Mouse (Mus musculus) myocyte (in vitro differentiated cells): ENCODE results near the gene Ddx41. TPM values are rescaled to one million over a fixed set of nuclear protein-coding genes. Genes with fewer than 3 reads are reported as not detected.
"Not testable (repeated sequence)": the region's sequence is repeated elsewhere in the genome, so short reads cannot be mapped to it uniquely, and the experiment has no call there.

Source experiments
- H3K27me3 ChIP-seq: one replicate; pipeline ENCODE4 v1.6.1; 2011; ENCODE audit not compliant: control insufficient read depth, insufficient read depth, insufficient read length
- H3K36me3 ChIP-seq: one replicate; pipeline ENCODE4 v1.6.1; 2011; ENCODE audit not compliant: control insufficient read depth, insufficient read depth
- H3K4me2 ChIP-seq: one replicate; pipeline ENCODE4 v1.6.1; 2011; ENCODE audit warnings: low read depth, control low read depth
- H3K4me3 ChIP-seq: one replicate; pipeline ENCODE4 v1.5.1; 2011; ENCODE audit warnings: mild to moderate bottlenecking, control low read depth, moderate library complexity
- H3K79me2 ChIP-seq: one replicate; pipeline ENCODE4 v1.6.1; 2011; ENCODE audit not compliant: control insufficient read depth, insufficient read depth
- H3ac ChIP-seq: one replicate; pipeline ENCODE4 v1.6.1; 2011; ENCODE audit not compliant: control insufficient read depth, insufficient read length
- CEBPB ChIP-seq: IDR thresholded peaks from 2 replicates; pipeline ENCODE4 v1.6.1; 2011; ENCODE audit warnings: mild to moderate bottlenecking, moderate library complexity; ENCODE audit not compliant: poor library complexity, insufficient read depth, severe bottlenecking
- E2F4 ChIP-seq: IDR thresholded peaks from one replicate; pipeline ENCODE4 v1.6.1; 2011; ENCODE audit warnings: mild to moderate bottlenecking, control low read depth, moderate library complexity; ENCODE audit not compliant: insufficient read depth
- MAX ChIP-seq: IDR thresholded peaks from one replicate; pipeline ENCODE4 v1.6.1; 2011; ENCODE audit warnings: low read depth, mild to moderate bottlenecking, control low read depth
- MYOD1 ChIP-seq, 3 experiments: IDR thresholded peaks; one replicate each; pipeline ENCODE4 v1.6.1; 2011; ENCODE audit warnings: control low read depth in 2 of 3, low read depth in 2 of 3, mild to moderate bottlenecking in 2 of 3, moderate library complexity in 1 of 3; ENCODE audit not compliant: insufficient read length in 2 of 3, control insufficient read depth in 1 of 3
- MYOG ChIP-seq, 3 experiments: IDR thresholded peaks; one replicate each; pipeline ENCODE4 v1.6.1; 2011; ENCODE audit warnings: control low read depth in 2 of 3, low read depth in 2 of 3, mild to moderate bottlenecking in 2 of 3; ENCODE audit not compliant: insufficient read length in 2 of 3, control insufficient read depth in 1 of 3, insufficient read depth in 1 of 3
- POLR2A ChIP-seq: IDR thresholded peaks from one replicate; pipeline ENCODE4 v1.6.1; 2011; ENCODE audit warnings: low read depth, mild to moderate bottlenecking, control low read depth, moderate library complexity; ENCODE audit not compliant: insufficient read length
- POLR2AphosphoS2 ChIP-seq: IDR thresholded peaks from one replicate; pipeline ENCODE4 v1.6.1; 2011; ENCODE audit warnings: low read depth, control low read depth; ENCODE audit not compliant: insufficient read length
- REST ChIP-seq: IDR thresholded peaks from one replicate; pipeline ENCODE4 v1.6.1; 2011; ENCODE audit warnings: mild to moderate bottlenecking, control low read depth, moderate library complexity; ENCODE audit not compliant: insufficient read depth, insufficient read length
- SRF ChIP-seq: IDR thresholded peaks from one replicate; pipeline ENCODE4 v1.6.1; 2011; ENCODE audit warnings: low read depth; ENCODE audit not compliant: control insufficient read depth, insufficient read length
- TCF12 ChIP-seq: IDR thresholded peaks from one replicate; pipeline ENCODE4 v1.6.1; 2011; ENCODE audit warnings: mild to moderate bottlenecking, control low read depth; ENCODE audit not compliant: poor library complexity, insufficient read depth, severe bottlenecking
- TCF3 ChIP-seq: IDR thresholded peaks from one replicate; pipeline ENCODE4 v1.6.1; 2011; ENCODE audit warnings: low read depth, control low read depth; ENCODE audit not compliant: insufficient read length
- USF1 ChIP-seq: IDR thresholded peaks from one replicate; pipeline ENCODE4 v1.6.1; 2011; ENCODE audit warnings: low read depth, mild to moderate bottlenecking, control low read depth, moderate library complexity
- polyA plus RNA-seq: library from polyadenylated mRNA; unstranded; fragments of >200 nt; fragmentation: generic; extraction: Trizol; gene quantifications from one replicate; pipeline ENCODE4 v1.2.1, GENCODE M21; 2012; ENCODE audit warnings: missing spikeins

Gene Ddx41
- polyA plus RNA-seq, result 33.3 TPM

DNA sequence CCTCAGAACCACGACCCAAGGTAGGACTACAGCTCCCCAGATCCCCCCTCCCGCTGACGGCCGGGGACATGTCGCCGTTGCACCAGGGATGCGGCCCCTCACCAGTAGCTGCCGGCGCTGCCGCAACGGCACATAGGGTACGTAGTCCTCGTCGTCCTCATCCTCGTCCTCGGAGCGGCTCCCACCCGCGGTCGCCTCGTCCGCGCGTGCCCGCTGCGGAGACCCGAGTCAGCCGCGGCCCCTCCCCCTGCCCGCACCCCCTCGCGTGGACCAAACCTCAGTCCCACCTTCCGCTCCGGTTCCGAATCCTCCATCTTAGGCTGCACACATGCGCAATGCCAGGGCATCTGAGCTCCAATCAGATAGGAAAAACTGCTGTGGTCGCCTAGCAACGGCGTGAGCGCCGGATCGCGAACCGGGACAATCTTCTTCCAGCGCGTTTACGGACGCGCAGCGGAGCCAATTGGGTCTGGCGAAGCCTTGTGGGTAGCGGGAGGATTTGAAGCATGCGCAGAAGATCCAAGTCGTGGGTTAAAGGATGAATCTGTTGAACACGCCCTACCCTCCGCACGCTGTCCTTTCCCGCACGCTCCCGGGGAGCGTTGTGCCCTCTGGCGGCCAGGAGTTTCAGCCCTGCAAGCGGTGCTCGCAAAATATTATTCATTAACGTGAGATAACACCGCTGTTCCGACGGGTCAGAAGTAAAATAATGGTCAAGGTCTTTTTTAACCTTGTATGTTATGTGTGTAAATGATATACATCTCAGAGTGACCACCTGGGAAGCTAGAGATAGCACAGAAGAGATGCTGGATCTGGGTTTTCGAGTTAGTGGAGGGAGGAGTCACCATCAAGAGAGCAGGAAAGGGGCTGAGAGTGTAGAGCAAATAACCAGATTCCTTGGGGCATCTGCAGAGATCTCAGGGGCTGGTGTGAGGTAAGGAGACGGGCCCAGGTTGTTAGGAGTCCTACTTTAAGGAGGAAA lies at the start of gene Ddx41:
Gene Ddx41 (minus strand): TSS at position 465 of the 982 bp plus-strand sequence.
- TF ChIP-seq E2F4 (no peak), POLR2AphosphoS2 (peak; percentile 77), TCF3 (no peak), TCF12 (no peak), MYOG (IDR thresholded peaks at IDR 0.05; ENCODE audit: control insufficient read depth in 1 of 3, insufficient read depth in 1 of 3, insufficient read length in 2 of 3, low read depth in 2 of 3) (peak in 1 of 3 experiments; percentile 2), MAX (no peak), SRF (peak; percentile 75), USF1 (no peak), MYOD1 (IDR thresholded peaks at IDR 0.05; ENCODE audit: control insufficient read depth in 1 of 3, insufficient read length in 2 of 3, low read depth in 2 of 3) (peak in 1 of 3 experiments; percentile 18), POLR2A (peak; percentile 79), REST (no peak), CEBPB (no peak)
- Histone ChIP-seq H3K27me3 (no peaks in the 10 kb centered on the region), H3K4me3 (peak within 1 kb of the TSS; percentile 63), H3K4me2 (peak within 1 kb of the TSS; percentile 93), H3K79me2 (peaks cover 11% of the 10 kb centered on the region), H3ac (peak within 1 kb of the TSS; percentile 79), H3K36me3 (no peaks in the 10 kb centered on the region)

DNA sequence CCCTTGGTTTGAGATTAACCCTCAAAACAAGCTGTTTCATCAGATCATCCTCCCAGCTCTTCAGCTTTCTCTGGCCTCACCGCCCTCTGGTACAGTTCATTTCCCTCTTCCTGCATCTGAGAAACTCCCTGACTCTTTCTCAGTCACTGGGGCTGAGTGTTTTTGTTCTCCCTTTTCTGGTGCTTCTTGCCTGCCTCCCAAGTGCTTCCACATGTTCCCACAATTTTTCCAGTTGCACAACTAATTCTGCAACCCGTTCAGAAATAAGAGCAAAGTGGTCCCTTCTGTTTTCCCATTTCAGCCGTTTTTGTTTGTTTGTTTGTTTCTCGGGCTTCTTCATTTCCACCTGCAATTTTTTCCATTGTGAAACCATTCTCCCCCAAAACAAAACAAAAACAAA lies 41.6 kb upstream of the Ddx41 start:
- Histone ChIP-seq H3ac (no peak overlapping the region), H3K27me3 (no peaks in the 10 kb centered on the region), H3K79me2 (no peaks in the 10 kb centered on the region), H3K4me2 (no peak overlapping the region), H3K36me3 (no peaks in the 10 kb centered on the region), H3K4me3 (no peak overlapping the region)
- TF ChIP-seq MYOG (IDR thresholded peaks at IDR 0.05; ENCODE audit: control insufficient read depth in 1 of 3, insufficient read depth in 1 of 3, insufficient read length in 2 of 3, low read depth in 2 of 3) (no peak), MAX (no peak), USF1 (no peak), TCF12 (no peak), POLR2A (no peak)

DNA sequence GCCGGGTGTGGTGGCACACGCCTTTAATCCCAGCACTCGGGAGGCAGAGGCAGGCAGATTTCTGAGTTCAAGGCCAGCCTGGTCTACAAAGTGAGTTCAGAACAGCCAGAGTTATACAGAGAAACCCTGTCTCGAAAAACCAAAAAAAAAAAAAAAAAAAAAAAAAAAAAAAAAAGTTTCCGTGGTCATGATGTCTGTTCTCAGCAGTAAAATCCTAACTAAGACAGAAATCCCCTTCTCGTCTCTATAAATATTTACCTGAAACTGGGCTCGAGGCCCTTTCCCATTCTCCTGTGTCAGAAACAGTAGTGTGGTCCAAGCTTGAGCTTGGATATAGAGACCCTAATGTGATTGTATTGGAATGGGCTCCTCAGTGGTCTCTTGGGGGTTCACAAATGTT lies 40.4 kb upstream of the Ddx41 start:
- H3K27me3 ChIP-seq, H3K4me2 ChIP-seq, H3K79me2 ChIP-seq, H3ac ChIP-seq, H3K4me3 ChIP-seq, H3K36me3 ChIP-seq: not testable (repeated sequence)

DNA sequence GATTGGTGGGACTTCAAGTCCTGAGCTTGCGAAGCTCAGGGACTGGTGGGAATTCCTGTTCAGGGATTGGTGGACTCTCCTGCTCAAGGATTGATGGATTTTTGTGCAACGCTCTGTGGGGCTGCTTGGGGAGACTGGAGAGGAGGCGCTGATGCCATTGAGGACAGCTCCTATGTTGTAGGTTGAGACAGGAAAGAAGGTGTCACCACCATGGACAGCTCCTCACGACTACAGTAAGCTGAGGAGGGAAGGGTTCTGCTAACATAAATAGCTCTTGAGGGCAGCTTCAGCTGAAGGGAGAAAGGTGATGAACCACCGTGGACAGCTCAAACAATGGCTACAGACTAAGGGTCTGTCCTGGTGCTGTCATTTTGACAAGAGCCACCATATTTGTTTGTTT lies 39.5 kb upstream of the Ddx41 start:
- no peaks in the 10 kb centered on the region for H3K27me3 ChIP-seq
- H3K36me3 ChIP-seq, result no peaks in the 10 kb centered on the region
- H3K79me2 ChIP-seq, result peaks cover 11% of the 10 kb centered on the region
- H3K4me3 ChIP-seq, result no peak overlapping the region
- no peak overlapping the region for H3ac ChIP-seq
- H3K4me2 ChIP-seq, result no peak overlapping the region
- TF ChIP-seq REST (peak; percentile 88), MAX (no peak)

DNA sequence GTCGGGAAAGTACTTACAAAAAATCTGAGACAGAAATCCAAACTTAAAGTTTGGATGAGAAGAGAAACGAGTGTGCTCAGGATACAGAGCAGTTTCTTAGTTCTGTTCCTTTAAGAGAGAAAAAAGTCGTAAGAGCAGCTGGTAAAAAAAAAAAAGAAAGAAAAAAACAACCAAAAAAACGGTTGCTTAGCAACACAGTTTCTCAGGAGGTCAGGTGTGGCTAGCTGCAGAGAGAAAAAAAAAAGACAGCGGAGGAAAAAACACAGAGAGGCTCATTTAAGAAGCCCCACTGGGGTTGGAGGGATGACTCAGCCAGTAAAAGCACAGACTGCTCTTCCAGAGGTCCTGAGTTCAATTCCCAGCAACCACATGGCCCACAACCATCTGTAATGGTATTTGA lies 37.9 kb upstream of the Ddx41 start:
- no peaks in the 10 kb centered on the region for H3K27me3 ChIP-seq
- no peak overlapping the region for H3K4me2 ChIP-seq
- no peak overlapping the region for H3ac ChIP-seq
- peaks cover 24% of the 10 kb centered on the region for H3K79me2 ChIP-seq
- no peaks in the 10 kb centered on the region for H3K36me3 ChIP-seq
- no peak for TF ChIP-seq USF1
- no peak for TF ChIP-seq REST
- no peak for TF ChIP-seq TCF3
- TF ChIP-seq MAX, result no peak
- TF ChIP-seq POLR2A, result no peak
- TF ChIP-seq POLR2AphosphoS2, result no peak
- no peak overlapping the region for H3K4me3 ChIP-seq

DNA sequence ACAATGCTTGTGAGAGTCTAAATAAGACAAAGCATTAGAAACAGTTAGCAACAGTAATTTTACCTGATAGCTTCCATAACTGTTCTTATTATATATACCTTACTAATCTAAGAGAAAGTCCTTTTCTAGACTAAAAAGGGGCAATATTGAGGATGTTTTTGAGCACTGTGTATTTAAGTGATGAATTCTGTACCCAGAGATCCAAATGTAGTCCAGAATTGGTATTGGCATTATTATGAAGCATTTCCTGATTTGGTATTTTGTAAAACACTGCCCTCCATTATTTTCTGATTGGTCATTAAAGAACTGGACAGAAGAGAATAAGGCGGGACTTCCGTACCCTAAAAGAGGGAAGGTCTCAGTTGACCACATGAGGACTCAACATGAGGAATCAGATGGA lies 37.0 kb upstream of the Ddx41 start, which contains the start of gene Tmed9:
Gene Tmed9 (plus strand): TSS at position 301 of the 400 bp plus-strand sequence.
- no peak for TF ChIP-seq MAX
- no peak for TF ChIP-seq REST
- TF ChIP-seq MYOG (IDR thresholded peaks at IDR 0.05; ENCODE audit: control insufficient read depth in 1 of 3, insufficient read depth in 1 of 3, insufficient read length in 2 of 3, low read depth in 2 of 3), result no peak
- TF ChIP-seq E2F4, result no peak
- TF ChIP-seq POLR2A, result no peak
- no peak for TF ChIP-seq MYOD1 (IDR thresholded peaks at IDR 0.05; ENCODE audit: control insufficient read depth in 1 of 3, insufficient read length in 2 of 3, low read depth in 2 of 3)
- TF ChIP-seq CEBPB, result no peak
- no peak for TF ChIP-seq POLR2AphosphoS2
- no peak for TF ChIP-seq SRF
- no peak for TF ChIP-seq USF1
- TF ChIP-seq TCF3, result no peak
- TF ChIP-seq TCF12, result no peak
- Histone ChIP-seq H3K27me3 (no peaks in the 10 kb centered on the region), H3K4me3 (no peak within 1 kb of the TSS), H3K4me2 (no peak within 1 kb of the TSS), H3K79me2 (peaks cover 33% of the 10 kb centered on the region), H3K36me3 (no peaks in the 10 kb centered on the region), H3ac (no peak within 1 kb of the TSS)
